14 mouse cellular contexts compared by ENCODE assay signal in the genomic region with DNA sequence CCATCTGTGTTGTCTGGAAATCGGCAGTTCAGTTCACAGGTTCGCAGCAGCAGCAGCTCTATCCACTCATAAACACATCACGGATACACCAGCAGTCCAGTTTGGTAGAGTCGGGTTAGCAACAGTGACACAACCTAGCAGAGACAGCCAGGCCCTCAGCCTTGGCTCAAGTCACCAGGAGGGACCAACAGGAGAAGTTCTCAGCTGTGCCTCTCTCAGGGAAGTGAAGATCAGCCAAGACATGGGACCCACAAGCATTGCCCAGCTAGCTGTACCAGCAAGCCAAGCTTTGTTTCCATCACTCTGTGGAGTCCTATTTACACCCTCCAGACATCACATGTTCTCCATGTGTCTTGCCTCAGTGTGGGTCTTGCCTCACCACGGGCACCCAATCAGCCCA. TPM values are rescaled to one million over a fixed set of nuclear protein-coding genes. Genes with fewer than 3 reads are reported as not detected.
"Had no signal": no experiment of that assay in that cellular context is flagged by ENCODE, and none has a peak within 500 bp of the region (broad histone marks: within the 10 kb centered on the region; RNA-seq: fewer than 3 reads in every experiment).

No protein-coding gene starts in this region.

- H3K4me2 ChIP-seq: kidney, embryonic 15.5 days; limb, embryonic 15.5 days; midbrain, embryonic 15.5 days; neural tube, embryonic 13.5 days had no signal

- DNase-seq: kidney, postnatal 14 days; lung, adult 18-20 months; lung, postnatal 4 days; retina, postnatal 1 day; right cerebral cortex, postnatal 4 days; spleen, adult 18-20 months; thymus, postnatal 36 days had no signal

- H3K36me3 ChIP-seq: kidney, embryonic 15.5 days; limb, embryonic 15.5 days; midbrain, embryonic 10.5 days; midbrain, embryonic 15.5 days; neural tube, embryonic 13.5 days had no signal

- H3K4me1 ChIP-seq: limb, embryonic 15.5 days; midbrain, embryonic 10.5 days; midbrain, embryonic 15.5 days; neural tube, embryonic 13.5 days had no signal

- H3K9ac ChIP-seq: kidney, embryonic 15.5 days; limb, embryonic 15.5 days; liver, embryonic 14.5 days; midbrain, embryonic 15.5 days; neural tube, embryonic 13.5 days had no signal

- ATAC-seq: midbrain, embryonic 15.5 days had no signal

- H3K27me3 ChIP-seq: kidney, embryonic 15.5 days; limb, embryonic 15.5 days; midbrain, embryonic 15.5 days; neural tube, embryonic 13.5 days had no signal

- H3K27ac ChIP-seq: kidney, embryonic 15.5 days; limb, embryonic 15.5 days; liver, embryonic 14.5 days; midbrain, embryonic 10.5 days; midbrain, embryonic 15.5 days; neural tube, embryonic 13.5 days had no signal

- H3K9me3 ChIP-seq: kidney, embryonic 15.5 days; limb, embryonic 15.5 days; midbrain, embryonic 10.5 days; midbrain, embryonic 15.5 days; neural tube, embryonic 13.5 days had no signal

- H3K4me3 ChIP-seq: kidney, embryonic 15.5 days; limb, embryonic 15.5 days; midbrain, embryonic 10.5 days; midbrain, embryonic 15.5 days; neural tube, embryonic 13.5 days had no signal

RNA-seq across cellular contexts. Expression of a gene that starts 7.7 kb away (rescaled TPM):
- total RNA-seq: megakaryocyte, adult 5-6 weeks had no signal
- polyA plus RNA-seq: limb, embryonic 15.5 days had no signal
